Mouse (Mus musculus) bone marrow, adult 2 months (tissue): ENCODE measurements at regions not wholly inside any gene's neighbourhood (a gene's known extent, or its start where the extent isn't known, plus 50 kb on each side); places are given as distances from the start of the nearest gene placed in this dataset.

ENCODE experiments used
- CTCF ChIP-seq: fragments of 200-500 bp; IDR thresholded peaks from 2 replicates; pipeline ENCODE4 v1.5.1; 2011; ENCODE audit warnings: low read length, control low read depth; ENCODE audit not compliant: control insufficient read depth, insufficient read depth
- POLR2A ChIP-seq: fragments of 200-500 bp; IDR thresholded peaks from 2 replicates; pipeline ENCODE4 v1.6.1; 2011; ENCODE audit warnings: low read depth, mild to moderate bottlenecking, control low read depth, low read length, borderline replicate concordance; ENCODE audit not compliant: control insufficient read depth

- no peak for TF ChIP-seq CTCF
- TF ChIP-seq POLR2A = no peak
These were observed 524.2 kb upstream of the Gpc5 start for GRCm38 (mm10) chr14:114567673-114568309.
